Mouse (Mus musculus): ENCODE results near the gene Borcs5.

GRCm38 (mm10) chr6:134606540-134606939, 32.8 kb upstream of the Borcs5 start:
- TF ChIP-seq ETS1 (conservative IDR thresholded peaks at IDR 0.05; ENCODE audit: low read depth, low read length) (no peak), MAZ (IDR thresholded peaks at IDR 0.05; ENCODE audit: low read depth, low read length) (no peak), USF2 (conservative IDR thresholded peaks at IDR 0.05; ENCODE audit: low read depth, low read length) (no peak), MAX (IDR thresholded peaks at IDR 0.05; ENCODE audit: low read length) (no peak), ZC3H11A (IDR thresholded peaks at IDR 0.05; ENCODE audit: low read depth, low read length) (no peak), POLR2A (IDR thresholded peaks at IDR 0.05; ENCODE audit: low read depth, low read length) (no peak), SMC3 (IDR thresholded peaks at IDR 0.05; ENCODE audit: low read depth, low read length) (no peak), CTCF (conservative IDR thresholded peaks at IDR 0.05 in 1 of 2, IDR thresholded peaks at IDR 0.05 in 1 of 2; ENCODE audit: low read depth in 2 of 2, low read length in 2 of 2) (no peak), MEF2A (IDR thresholded peaks at IDR 0.05; ENCODE audit: borderline replicate concordance, low read depth, low read length) (no peak), ELF1 (IDR thresholded peaks at IDR 0.05; ENCODE audit: low read depth, low read length) (no peak)
